Mouse (Mus musculus) brain, embryonic 14.5 days (tissue): ENCODE measurements around the gene Bpifa3.

Experiments used
- CTCF ChIP-seq: fragments of 200-500 bp; IDR thresholded peaks from 2 replicates; pipeline ENCODE4 v1.5.1; 2012; ENCODE audit warnings: inconsistent platforms, mild to moderate bottlenecking, moderate library complexity, borderline replicate concordance; ENCODE audit not compliant: insufficient read depth, insufficient read length; ENCODE audit errors: extremely low read depth
- POLR2A ChIP-seq: fragments of 200-500 bp; IDR thresholded peaks from 2 replicates; pipeline ENCODE4 v1.6.1; 2012; ENCODE audit warnings: mild to moderate bottlenecking, inconsistent platforms, borderline replicate concordance; ENCODE audit not compliant: poor library complexity, insufficient read depth, insufficient read length, severe bottlenecking; ENCODE audit errors: extremely low read depth

GRCm38 (mm10) chr2:154185319-154185718 lies 55.2 kb downstream of the Bpifa3 start:
- TF ChIP-seq POLR2A (no peak), CTCF (no peak)
